Mouse (Mus musculus) heart, embryonic 11.5 days (tissue): ENCODE measurements around the gene Limk2. TPM values are rescaled to one million over a fixed set of nuclear protein-coding genes. Genes with fewer than 3 reads are reported as not detected.

Source experiments
- ATAC-seq: fragments of 200-750 bp; cut with Nextera tagmentation; replicated peaks from 2 replicates; pipeline ENCODE4 v1.8.0; 2017; ENCODE audit warnings: moderate library complexity; ENCODE audit not compliant: insufficient number of reproducible peaks, low FRiP score, low TSS enrichment
- H3K27ac ChIP-seq: fragments of 300-500 bp; sonication (generic); 2 replicates; pipeline ENCODE4 v1.5.1; 2014; ENCODE audit warnings: mild to moderate bottlenecking, low read depth, low read length
- H3K27me3 ChIP-seq: fragments of 300-500 bp; sonication (generic); 2 replicates; pipeline ENCODE4 v1.6.1; 2014; ENCODE audit warnings: mild to moderate bottlenecking, low read length, mixed read lengths; ENCODE audit not compliant: control insufficient read depth, insufficient read depth
- H3K36me3 ChIP-seq: fragments of 300-500 bp; sonication (generic); 2 replicates; pipeline ENCODE4 v1.6.1; 2014; ENCODE audit warnings: mild to moderate bottlenecking, low read length, moderate library complexity, mixed read lengths; ENCODE audit not compliant: control insufficient read depth, insufficient read depth
- H3K4me1 ChIP-seq: fragments of 300-500 bp; sonication (generic); 2 replicates; pipeline ENCODE4 v1.6.1; 2014; ENCODE audit warnings: low read length; ENCODE audit not compliant: control insufficient read depth, insufficient read depth
- H3K4me2 ChIP-seq: fragments of 300-500 bp; sonication (generic); 2 replicates; pipeline ENCODE4 v1.6.1; 2014; ENCODE audit warnings: mild to moderate bottlenecking, moderate library complexity
- H3K4me3 ChIP-seq: fragments of 300-500 bp; sonication (generic); 2 replicates; pipeline ENCODE4 v1.5.1; 2014; ENCODE audit warnings: low read depth, low read length
- H3K9ac ChIP-seq: fragments of 300-500 bp; sonication (generic); 2 replicates; pipeline ENCODE4 v1.6.1; 2014; ENCODE audit warnings: mild to moderate bottlenecking, low read depth, low read length, moderate library complexity
- H3K9me3 ChIP-seq: fragments of 300-500 bp; sonication (generic); replicated peaks from 2 replicates; pipeline ENCODE4 v1.6.1; 2016; ENCODE audit warnings: low read length; ENCODE audit not compliant: control insufficient read depth
- WGBS: fragments of 180-500 bp; shearing (Covaris S2); extraction: QIAGEN DNeasy Blood & Tissue Kit; methylation state at CpG from one replicate; pipeline ENCODE4 v1.1.7; 2014; ENCODE audit not compliant: insufficient replicate concordance; 5-methylcytosine and 5-hydroxymethylcytosine counted together
- polyA plus RNA-seq: library from polyadenylated mRNA; unstranded; fragments of >200 nt; fragmentation: Nextera tagmentation; extraction: Ambion mirVana; gene quantifications from 2 replicates; pipeline ENCODE4 v1.2.1, GENCODE M21; 2014

Limk2 gene
- polyA plus RNA-seq, 1 experiment from 2014 or later: 61.8 TPM

- 78% methylated on average over 7 of the region's 7 CpGs for WGBS
- H3K4me3 ChIP-seq: no peak overlapping the region
- H3K27me3 ChIP-seq: no peaks in the 10 kb centered on the region
- no peaks in the 10 kb centered on the region; the same call in 1 of the 2 replicates for H3K36me3 ChIP-seq
- no peaks in the 10 kb centered on the region for H3K4me1 ChIP-seq
- no peak for ATAC-seq
- H3K9ac ChIP-seq: no peak overlapping the region
- H3K9me3 ChIP-seq: no peaks in the 10 kb centered on the region
- no peak overlapping the region for H3K4me2 ChIP-seq
- no peak overlapping the region for H3K27ac ChIP-seq
Observed at GRCm38 (mm10) chr11:3404287-3405047, 4.5 kb downstream of the Limk2 start.

GRCm38 (mm10) chr11:3403024-3403423 is 6.0 kb downstream of the Limk2 start:
- H3K9me3 ChIP-seq: no peaks in the 10 kb centered on the region
- H3K27ac ChIP-seq: no peak overlapping the region
- H3K4me2 ChIP-seq: no peak overlapping the region
- no peak overlapping the region for H3K9ac ChIP-seq
- no peaks in the 10 kb centered on the region for H3K4me1 ChIP-seq
- no peaks in the 10 kb centered on the region; the same call in 1 of the 2 replicates for H3K36me3 ChIP-seq
- no peak overlapping the region for H3K4me3 ChIP-seq
- no peak for ATAC-seq
- 44% methylated on average over 3 of the region's 3 CpGs for WGBS
- no peaks in the 10 kb centered on the region for H3K27me3 ChIP-seq

- no peaks in the 10 kb centered on the region for H3K9me3 ChIP-seq
- whole genome bisulfite sequencing: 92% methylated on average over 1 of the region's 1 CpGs
Observed at GRCm38 (mm10) chr11:3398318-3398717, 10.7 kb downstream of the Limk2 start.

GRCm38 (mm10) chr11:3396562-3396961 is 12.4 kb downstream of the Limk2 start:
- H3K9me3 ChIP-seq: no peaks in the 10 kb centered on the region
- H3K4me2 ChIP-seq: no peak overlapping the region
- H3K4me1 ChIP-seq: peaks cover 3% of the 10 kb centered on the region; the same call in 1 of the 2 replicates
- WGBS: 82% methylated on average over 8 of the region's 8 CpGs
- no peak for ATAC-seq
- H3K4me3 ChIP-seq: no peak overlapping the region
- H3K36me3 ChIP-seq: no peaks in the 10 kb centered on the region; the same call in 1 of the 2 replicates
- H3K9ac ChIP-seq: no peak overlapping the region
- no peaks in the 10 kb centered on the region for H3K27me3 ChIP-seq
- no peak overlapping the region for H3K27ac ChIP-seq

More at GRCm38 (mm10) chr11:3398318-3398717, 10.7 kb downstream of the Limk2 start:
- Histone ChIP-seq H3K27ac (no peak overlapping the region), H3K9ac (no peak overlapping the region), H3K4me1 (no peaks in the 10 kb centered on the region; the same call in 1 of the 2 replicates), H3K36me3 (no peaks in the 10 kb centered on the region; the same call in 1 of the 2 replicates), H3K4me3 (no peak overlapping the region), H3K27me3 (no peaks in the 10 kb centered on the region), H3K4me2 (no peak overlapping the region)
- no peak for ATAC-seq

- H3K4me2 ChIP-seq: no peak overlapping the region
- 71% methylated on average over 3 of the region's 3 CpGs for WGBS
- H3K27ac ChIP-seq: no peak overlapping the region
- H3K36me3 ChIP-seq: no peaks in the 10 kb centered on the region; the same call in 1 of the 2 replicates
- ATAC-seq: no peak
- no peaks in the 10 kb centered on the region for H3K27me3 ChIP-seq
- peaks cover 3% of the 10 kb centered on the region; the same call in 1 of the 2 replicates for H3K4me1 ChIP-seq
- H3K9ac ChIP-seq: no peak overlapping the region
- no peak overlapping the region for H3K4me3 ChIP-seq
- no peaks in the 10 kb centered on the region for H3K9me3 ChIP-seq
Observed at GRCm38 (mm10) chr11:3396091-3396490, 12.9 kb downstream of the Limk2 start.

- Histone ChIP-seq H3K36me3 (no peaks in the 10 kb centered on the region; the same call in 1 of the 2 replicates), H3K9me3 (no peaks in the 10 kb centered on the region), H3K9ac (no peak overlapping the region), H3K27ac (no peak overlapping the region), H3K4me1 (peaks cover 3% of the 10 kb centered on the region; the same call in 1 of the 2 replicates), H3K4me3 (no peak overlapping the region), H3K4me2 (no peak overlapping the region), H3K27me3 (no peaks in the 10 kb centered on the region)
- no peak for ATAC-seq
- 54% methylated on average over 5 of the region's 5 CpGs for WGBS
Observed at GRCm38 (mm10) chr11:3394520-3394919, 14.5 kb downstream of the Limk2 start.

- Histone ChIP-seq H3K4me1 (peaks cover 3% of the 10 kb centered on the region; the same call in 1 of the 2 replicates), H3K4me2 (no peak overlapping the region), H3K9ac (no peak overlapping the region), H3K36me3 (no peaks in the 10 kb centered on the region; the same call in none of the 2 replicates), H3K9me3 (no peaks in the 10 kb centered on the region), H3K27ac (no peak overlapping the region), H3K27me3 (no peaks in the 10 kb centered on the region), H3K4me3 (no peak overlapping the region)
- WGBS: 67% methylated on average over 8 of the region's 8 CpGs
- no peak for ATAC-seq
Observed at GRCm38 (mm10) chr11:3392526-3392925, 16.5 kb downstream of the Limk2 start.

GRCm38 (mm10) chr11:3390789-3391188 is 18.2 kb downstream of the Limk2 start:
- Histone ChIP-seq H3K9ac (no peak overlapping the region), H3K27me3 (no peaks in the 10 kb centered on the region), H3K4me2 (no peak overlapping the region), H3K9me3 (no peaks in the 10 kb centered on the region), H3K4me3 (no peak overlapping the region), H3K4me1 (peaks cover 10% of the 10 kb centered on the region; the same call in 1 of the 2 replicates), H3K36me3 (no peaks in the 10 kb centered on the region; the same call in none of the 2 replicates), H3K27ac (no peak overlapping the region)
- 75% methylated on average over 5 of the region's 5 CpGs for WGBS
- ATAC-seq: no peak
